Mouse (Mus musculus) kidney, postnatal 36 days (tissue): ENCODE results near the gene Tsc22d3.
"Not testable (repeated sequence)": the region's sequence is repeated elsewhere in the genome, so short reads cannot be mapped to it uniquely, and the experiment has no call there.

ENCODE experiments used
- DNase-seq, 2 experiments: peaks; one replicate each; pipeline ENCODE4 v3.0.0; 2021 to 2022; ENCODE audit warnings: mixed read lengths in 2 of 2

Tsc22d3 gene

GRCm38 (mm10) chrX:140565212-140565611, 35.2 kb downstream of the Tsc22d3 start:
- no peak for DNase-seq

GRCm38 (mm10) chrX:140564777-140565176, 35.7 kb downstream of the Tsc22d3 start:
- peak in 1 of 2 experiments; percentile 39 for DNase-seq

- peak; percentile 87 to 90 for DNase-seq
Measured at GRCm38 (mm10) chrX:140558176-140558844, 42.1 kb downstream of the Tsc22d3 start.

- no peak for DNase-seq
Measured at GRCm38 (mm10) chrX:140555965-140556364, 44.5 kb downstream of the Tsc22d3 start.

GRCm38 (mm10) chrX:140555423-140555822, 45.0 kb downstream of the Tsc22d3 start:
- no peak for DNase-seq

- peak in 1 of 2 experiments; percentile 44 for DNase-seq
Measured at GRCm38 (mm10) chrX:140547660-140548419, 52.6 kb downstream of the Tsc22d3 start.

GRCm38 (mm10) chrX:140544737-140545136, 55.7 kb downstream of the Tsc22d3 start:
- peak; percentile 65 to 83 for DNase-seq

- peak; percentile 84 to 89 for DNase-seq
Measured at GRCm38 (mm10) chrX:140542938-140543673, 57.4 kb downstream of the Tsc22d3 start.

GRCm38 (mm10) chrX:140542474-140542845, 58.0 kb downstream of the Tsc22d3 start:
- peak in 1 of 2 experiments; percentile 62 for DNase-seq

- peak; percentile 40 to 48 for DNase-seq
Measured at GRCm38 (mm10) chrX:140541711-140542473, 58.6 kb downstream of the Tsc22d3 start.

GRCm38 (mm10) chrX:140540500-140541114, 59.9 kb downstream of the Tsc22d3 start:
- no peak for DNase-seq

GRCm38 (mm10) chrX:140539831-140540230, 60.6 kb downstream of the Tsc22d3 start:
- DNase-seq = not testable (repeated sequence)

GRCm38 (mm10) chrX:140539111-140539680, 61.3 kb downstream of the Tsc22d3 start:
- peak in 1 of 2 experiments; percentile 51 for DNase-seq

GRCm38 (mm10) chrX:140538649-140539048, 61.8 kb downstream of the Tsc22d3 start:
- peak; percentile 35 to 52 for DNase-seq

GRCm38 (mm10) chrX:140537662-140538061, 62.8 kb downstream of the Tsc22d3 start:
- peak in 1 of 2 experiments; percentile 71 for DNase-seq

GRCm38 (mm10) chrX:140535487-140535886, 65.0 kb downstream of the Tsc22d3 start:
- no peak for DNase-seq

- no peak for DNase-seq
Measured at GRCm38 (mm10) chrX:140534306-140534705, 66.2 kb downstream of the Tsc22d3 start.

- DNase-seq = no peak
Measured at GRCm38 (mm10) chrX:140532325-140532724, 68.1 kb downstream of the Tsc22d3 start.

GRCm38 (mm10) chrX:140531356-140531755, 69.1 kb downstream of the Tsc22d3 start:
- DNase-seq = no peak

- no peak for DNase-seq
Measured at GRCm38 (mm10) chrX:140530632-140531031, 69.8 kb downstream of the Tsc22d3 start.

- DNase-seq = peak; percentile 70 to 91
Measured at GRCm38 (mm10) chrX:140529074-140529561, 71.3 kb downstream of the Tsc22d3 start.
